Comparison of ENCODE assay signal across 8 mouse cellular contexts in the genomic region with DNA sequence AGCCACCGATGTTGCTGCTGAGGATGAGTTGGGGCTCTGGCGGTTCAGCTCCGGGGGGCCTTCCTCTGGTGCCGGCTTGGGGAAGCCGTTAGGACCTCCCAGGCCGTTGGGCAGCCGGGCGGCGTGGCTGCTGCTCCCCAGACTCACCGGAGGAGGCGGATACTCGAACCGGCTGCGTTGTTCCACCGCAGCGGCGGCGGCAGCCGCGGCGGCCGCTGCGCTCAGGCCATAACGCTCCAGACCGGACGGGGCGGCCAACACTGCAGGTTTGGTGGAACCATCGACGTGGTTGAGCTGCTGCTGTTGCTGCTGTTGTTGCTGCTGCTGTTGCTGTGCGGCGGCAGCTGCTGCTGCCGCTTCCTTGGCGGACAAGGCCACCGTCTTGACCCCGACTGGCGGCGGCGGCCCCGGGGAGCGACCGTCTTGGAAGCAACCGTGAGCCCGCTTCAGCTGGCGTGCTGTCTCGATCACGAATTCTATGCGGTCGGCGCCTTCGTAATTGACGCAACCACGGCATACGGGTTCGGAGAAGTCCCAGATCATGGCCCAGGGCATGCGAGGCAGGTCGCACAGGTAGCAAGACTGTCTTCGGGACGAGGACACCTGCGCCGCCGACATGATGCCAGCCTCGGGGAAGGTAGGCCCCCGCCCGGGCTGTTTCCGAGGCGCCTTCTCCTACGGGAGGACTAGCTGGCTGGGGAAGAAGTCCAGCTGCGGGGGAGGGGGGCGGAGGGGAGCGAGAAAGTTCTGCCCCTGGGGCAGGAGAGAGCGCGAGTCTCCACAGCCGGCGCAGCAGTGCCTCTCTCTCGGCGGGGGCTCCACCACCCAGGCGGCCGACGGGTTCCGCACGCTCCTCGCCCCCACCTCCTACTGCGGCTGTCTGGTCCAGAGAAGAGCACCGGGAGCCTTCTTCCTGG. TPM values are rescaled to one million over a fixed set of nuclear protein-coding genes. Genes with fewer than 3 reads are reported as not detected.
DNase-seq lines count a peak whose midpoint lies in the region; ATAC-seq lines count a peak whose summit lies in the region.

No protein-coding gene starts in this region.

- no peaks in the 10 kb centered on the region for H3K27me3 ChIP-seq in kidney, embryonic 14.5 days (ENCODE audit: control insufficient read depth, insufficient read depth, low read length)

- peak overlapping the region; percentile 63 for H3K4me3 ChIP-seq in kidney, embryonic 14.5 days (ENCODE audit: low read length)

- peak; percentile 75 for DNase-seq in CD4-positive, CD25-positive, alpha-beta regulatory T cell, adult 2 months (ENCODE audit: low read depth, low spot score)
- peak; percentile 81 for DNase-seq in NIH3T3 (ENCODE audit: low read depth)
- DNase-seq in embryo, embryonic 11 days: peak; percentile 70
- DNase-seq in heart, adult 8-10 months (ENCODE audit: low spot score): peak; percentile 58
- DNase-seq in lung, postnatal 10 days: peak; percentile 86
- DNase-seq in right cerebral cortex, postnatal 4 days: peak; percentile 42

- peak overlapping the region; percentile 100 for H3K27ac ChIP-seq in kidney, embryonic 14.5 days (ENCODE audit: low read depth, low read length)

- H3K9me3 ChIP-seq in kidney, embryonic 14.5 days (ENCODE audit: control insufficient read depth, low read length): no peaks in the 10 kb centered on the region

- H3K4me2 ChIP-seq in kidney, embryonic 14.5 days (replicated peaks; ENCODE audit: low read depth, low read length): peak overlapping the region; percentile 96

- peak overlapping the region; percentile 86 for H3K9ac ChIP-seq in kidney, embryonic 14.5 days (ENCODE audit: low read depth, low read length)

- peaks cover 41% of the 10 kb centered on the region for H3K4me1 ChIP-seq in kidney, embryonic 14.5 days (ENCODE audit: control insufficient read depth, insufficient read depth, low read length)

- ATAC-seq in kidney, embryonic 14.5 days (ENCODE audit: low FRiP score, low TSS enrichment): no peak; the same call in 1 of the 2 replicates
- no peak for ATAC-seq in megakaryocyte progenitor cell, adult 5-6 weeks (replicated peaks; ENCODE audit: poor library complexity)

- under 1% methylated on average over 83 of the region's 84 CpGs for WGBS in kidney, embryonic 14.5 days

- H3K36me3 ChIP-seq in kidney, embryonic 14.5 days (ENCODE audit: control insufficient read depth, insufficient read depth, low read length): peaks cover 11% of the 10 kb centered on the region; the same call in 1 of the 2 replicates

RNA-seq across cellular contexts. Expression of gene Irf2bpl, which starts 1.1 kb away (rescaled TPM):
- total RNA-seq in heart, adult 8-10 months (2022): 10 to 100 TPM; 26.2 to 30.4 (median 27.8) TPM
- 25.8 and 34.8 TPM in 2 replicates for polyA plus RNA-seq in kidney, embryonic 14.5 days (2014; fragmentation: Nextera tagmentation; extraction: Ambion mirVana)
- 1.4 and 1.8 TPM in 2 replicates for total RNA-seq in megakaryocyte progenitor cell, adult 5-6 weeks (2015)
- total RNA-seq in megakaryocyte progenitor cell, adult 5-6 weeks (2017): 1.6 and 1.7 TPM in 2 replicates

Comparison
In these comparisons a context has a peak if more than half of its experiments do, and no peak if none do; other contexts are left out.
1. RNA of gene Irf2bpl, which starts 1.1 kb away (total RNA-seq): 26.2 to 30.4 TPM in heart, adult 8-10 months; 1.4 to 1.8 TPM in megakaryocyte progenitor cell, adult 5-6 weeks; every median in the first group is over 4 times any median in the second.
2. Peak in every context shown above with its lines, with median percentiles within 50 percentile points of each other: DNase-seq.